Mouse (Mus musculus): Measurements from ENCODE around the gene Zmynd12.

The Zmynd12 gene

DNA sequence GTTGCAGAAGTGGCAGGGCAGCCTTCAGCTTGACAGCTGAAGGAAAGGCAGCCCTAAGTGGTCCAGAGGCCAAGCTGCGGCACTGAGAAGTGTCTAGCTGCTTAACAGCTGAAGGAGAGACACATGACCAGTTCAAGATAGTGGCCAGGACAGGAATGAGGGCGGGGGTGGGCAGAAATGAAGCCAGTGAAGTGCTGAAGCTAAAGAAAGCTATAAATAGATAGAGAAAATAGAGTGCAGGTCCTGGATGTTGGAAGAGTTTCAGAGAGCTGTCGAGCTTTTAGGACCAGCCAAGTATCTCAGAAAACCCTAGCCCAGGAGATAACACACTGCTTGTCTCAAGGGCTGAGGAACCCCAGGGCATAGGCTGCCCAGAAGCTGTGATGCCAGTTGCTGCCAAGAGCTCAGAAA, 90.1 kb downstream of the Zmynd12 start:
- DNase-seq (ENCODE audit: low spot score in 2 of 2), result no peak
